Mouse (Mus musculus): ENCODE measurements around the gene Cep112. TPM values are rescaled to one million over a fixed set of nuclear protein-coding genes. Genes with fewer than 3 reads are reported as not detected.

Gene Cep112
- 10 to 100 TPM; 21.0 to 23.1 TPM for total RNA-seq (2021)
- long read RNA-seq, experiment 1, partial matches to known transcripts, result 1 of 2 reads
- long read RNA-seq, experiment 1, other reads (novel, unspliced or antisense), result 0 of 2 reads
- long read RNA-seq, experiment 2, partial matches to known transcripts, result 2 of 3 reads
- long read RNA-seq, experiment 2, other reads (novel, unspliced or antisense), result 1 of 3 reads

GRCm38 (mm10) chr11:108424889-108425591, at the start of gene Cep112:
Gene Cep112 (plus strand): TSS chr11:108425192.
- peak within 1 kb of the TSS; percentile 56 for H3K4me3 ChIP-seq
- DNase-seq (ENCODE audit: low spot score in 2 of 2), result peak; percentile 90 to 97
- H3K27ac ChIP-seq, result peak within 1 kb of the TSS; percentile 87
- TF ChIP-seq CTCF (conservative IDR thresholded peaks at IDR 0.05), result no peak

GRCm38 (mm10) chr11:108376815-108377214, 48.2 kb upstream of the Cep112 start:
- H3K27ac ChIP-seq, result no peak overlapping the region
- TF ChIP-seq CTCF (conservative IDR thresholded peaks at IDR 0.05), result no peak

GRCm38 (mm10) chr11:108377680-108378362, 47.2 kb upstream of the Cep112 start:
- peak; percentile 81 for DNase-seq (ENCODE audit: low spot score in 2 of 2)
- peak; percentile 97 for TF ChIP-seq CTCF (conservative IDR thresholded peaks at IDR 0.05)
- peak overlapping the region; percentile 23 for H3K4me3 ChIP-seq
- H3K27ac ChIP-seq, result peak overlapping the region; percentile 57; the same call in 1 of the 2 replicates

More at GRCm38 (mm10) chr11:108376815-108377214, 48.2 kb upstream of the Cep112 start:
- DNase-seq (ENCODE audit: low spot score in 2 of 2), result no peak
- H3K4me3 ChIP-seq, result no peak overlapping the region

- H3K27ac ChIP-seq, result no peak overlapping the region
These were observed 46.6 kb upstream of the Cep112 start for GRCm38 (mm10) chr11:108378363-108378751.

GRCm38 (mm10) chr11:108382664-108383063, 42.3 kb upstream of the Cep112 start:
- no peak for TF ChIP-seq CTCF (conservative IDR thresholded peaks at IDR 0.05)
- no peak overlapping the region for H3K4me3 ChIP-seq
- no peak for DNase-seq (ENCODE audit: low spot score in 2 of 2)
- H3K27ac ChIP-seq, result no peak overlapping the region

More at GRCm38 (mm10) chr11:108378363-108378751, 46.6 kb upstream of the Cep112 start:
- H3K4me3 ChIP-seq, result no peak overlapping the region
- no peak; the same call in 1 of the 2 replicates for TF ChIP-seq CTCF (conservative IDR thresholded peaks at IDR 0.05)
- no peak for DNase-seq (ENCODE audit: low spot score in 2 of 2)

GRCm38 (mm10) chr11:108384920-108385665, 39.9 kb upstream of the Cep112 start:
- no peak overlapping the region for H3K4me3 ChIP-seq
- TF ChIP-seq CTCF (conservative IDR thresholded peaks at IDR 0.05), result no peak
- H3K27ac ChIP-seq, result no peak overlapping the region
- DNase-seq (ENCODE audit: low spot score in 2 of 2), result no peak

- Histone ChIP-seq H3K4me3 (no peak overlapping the region), H3K27ac (no peak overlapping the region)
- DNase-seq (ENCODE audit: low spot score in 2 of 2), result no peak
- no peak for TF ChIP-seq CTCF (conservative IDR thresholded peaks at IDR 0.05)
These were observed 39.3 kb upstream of the Cep112 start for GRCm38 (mm10) chr11:108385666-108386024.

- no peak for DNase-seq (ENCODE audit: low spot score in 2 of 2)
- no peak for TF ChIP-seq CTCF (conservative IDR thresholded peaks at IDR 0.05)
- H3K27ac ChIP-seq, result no peak overlapping the region
- H3K4me3 ChIP-seq, result no peak overlapping the region
These were observed 29.9 kb upstream of the Cep112 start for GRCm38 (mm10) chr11:108395061-108395460.

- no peak overlapping the region for H3K27ac ChIP-seq
- DNase-seq (ENCODE audit: low spot score in 2 of 2), result no peak
- TF ChIP-seq CTCF (conservative IDR thresholded peaks at IDR 0.05), result no peak
- H3K4me3 ChIP-seq, result no peak overlapping the region
These were observed 28.7 kb upstream of the Cep112 start for GRCm38 (mm10) chr11:108396076-108396829.

- H3K27ac ChIP-seq, result no peak overlapping the region
- DNase-seq (ENCODE audit: low spot score in 2 of 2), result peak in 1 of 2 experiments; percentile 31
- no peak for TF ChIP-seq CTCF (conservative IDR thresholded peaks at IDR 0.05)
These were observed 14.9 kb upstream of the Cep112 start for GRCm38 (mm10) chr11:108409876-108410644.

GRCm38 (mm10) chr11:108416360-108416759, 8.6 kb upstream of the Cep112 start:
- DNase-seq (ENCODE audit: low spot score in 2 of 2), result no peak
- peak; percentile 43 for TF ChIP-seq CTCF (conservative IDR thresholded peaks at IDR 0.05)
- Histone ChIP-seq H3K27ac (no peak overlapping the region), H3K4me3 (no peak overlapping the region)

More at GRCm38 (mm10) chr11:108409876-108410644, 14.9 kb upstream of the Cep112 start:
- H3K4me3 ChIP-seq, result no peak overlapping the region
